Mouse (Mus musculus) olfactory bulb, adult 2 months (tissue): ENCODE results near the gene Gm10644. TPM values are rescaled to one million over a fixed set of nuclear protein-coding genes. Genes with fewer than 3 reads are reported as not detected.
"Not testable (repeated sequence)": the region's sequence is repeated elsewhere in the genome, so short reads cannot be mapped to it uniquely, and the experiment has no call there.

ENCODE experiments used
- H3K27ac ChIP-seq: fragments of 200-500 bp; 2 replicates; pipeline ENCODE4 v1.5.1; 2012; ENCODE audit warnings: low read depth, low read length; ENCODE audit not compliant: insufficient read depth
- H3K4me1 ChIP-seq: fragments of 200-500 bp; 2 replicates; pipeline ENCODE4 v1.6.1; 2012; ENCODE audit warnings: low read length; ENCODE audit not compliant: control insufficient read depth, insufficient read depth
- H3K4me3 ChIP-seq: fragments of 200-500 bp; 2 replicates; pipeline ENCODE4 v1.5.1; 2012; ENCODE audit warnings: mild to moderate bottlenecking, low read depth, low read length, moderate library complexity; ENCODE audit not compliant: insufficient read depth
- CTCF ChIP-seq: fragments of 200-500 bp; IDR thresholded peaks from 2 replicates; pipeline ENCODE4 v1.5.1; 2012; ENCODE audit warnings: low read depth, mild to moderate bottlenecking, low read length, moderate library complexity; ENCODE audit not compliant: insufficient read depth
- POLR2A ChIP-seq: fragments of 200-500 bp; IDR thresholded peaks from 2 replicates; pipeline ENCODE4 v1.6.1; 2012; ENCODE audit warnings: mild to moderate bottlenecking, low read depth, low read length, moderate library complexity; ENCODE audit not compliant: insufficient read depth
- WGBS: fragments of 180-500 bp; shearing (Covaris S2); methylation state at CpG from one replicate; pipeline ENCODE4 v1.1.7; 2018; 5-methylcytosine and 5-hydroxymethylcytosine counted together
- polyA plus RNA-seq: library from polyadenylated mRNA; stranded (reverse); fragments of >200 nt; gene quantifications from 2 replicates; pipeline ENCODE4 v1.2.4, GENCODE M21; 2012; ENCODE audit warnings: low replicate concordance; ENCODE audit not compliant: missing spikeins, insufficient read depth, insufficient read length

The Gm10644 gene
- polyA plus RNA-seq, 1 experiment: not detected

DNA sequence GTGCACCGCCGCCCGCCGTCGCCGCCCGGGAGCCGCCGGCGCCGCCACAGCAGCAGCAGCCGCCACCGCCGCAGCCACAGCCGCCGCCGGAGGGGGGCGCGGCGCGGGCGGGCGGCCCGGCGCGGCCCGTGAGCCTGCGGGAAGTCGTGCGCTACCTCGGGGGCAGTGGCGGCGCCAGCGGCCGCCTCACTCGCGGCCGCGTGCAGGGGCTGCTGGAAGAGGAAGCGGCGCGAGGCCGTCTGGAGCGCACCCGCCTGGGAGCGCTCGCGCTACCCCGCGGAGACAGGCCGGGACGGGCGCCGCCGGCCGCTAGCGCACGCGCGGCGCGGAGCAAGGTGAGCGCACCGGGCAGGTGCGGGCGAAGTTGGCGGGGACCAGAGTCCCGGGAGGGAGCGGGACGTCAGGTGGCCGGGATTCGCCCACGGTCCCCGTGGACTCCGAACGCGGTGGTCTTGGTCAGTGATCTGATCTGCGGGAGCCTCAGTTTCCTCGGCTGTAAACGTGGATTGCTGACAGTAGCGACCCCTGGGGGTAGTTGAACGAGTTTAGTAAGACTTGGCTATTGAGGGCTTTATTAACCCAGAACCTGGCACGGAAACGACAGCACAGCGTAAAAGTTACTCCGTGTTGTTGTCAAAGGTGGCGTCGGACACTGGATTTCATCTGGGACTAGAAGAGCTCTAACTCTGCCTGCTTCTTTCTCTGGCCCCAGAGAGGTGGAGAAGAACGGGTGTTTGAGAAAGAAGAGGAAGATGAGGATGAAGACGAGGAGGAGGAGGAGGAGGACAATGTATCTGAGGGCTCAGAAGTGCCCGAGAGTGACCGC lies 43.4 kb upstream of the Gm10644 start:
- no peak overlapping the region for H3K27ac ChIP-seq
- H3K4me1 ChIP-seq: peaks cover 20% of the 10 kb centered on the region
- H3K4me3 ChIP-seq: peak overlapping the region; percentile 69
- WGBS: 18% methylated on average over 92 of the region's 92 CpGs
- no peak for TF ChIP-seq POLR2A
- TF ChIP-seq CTCF: peak; percentile 54

DNA sequence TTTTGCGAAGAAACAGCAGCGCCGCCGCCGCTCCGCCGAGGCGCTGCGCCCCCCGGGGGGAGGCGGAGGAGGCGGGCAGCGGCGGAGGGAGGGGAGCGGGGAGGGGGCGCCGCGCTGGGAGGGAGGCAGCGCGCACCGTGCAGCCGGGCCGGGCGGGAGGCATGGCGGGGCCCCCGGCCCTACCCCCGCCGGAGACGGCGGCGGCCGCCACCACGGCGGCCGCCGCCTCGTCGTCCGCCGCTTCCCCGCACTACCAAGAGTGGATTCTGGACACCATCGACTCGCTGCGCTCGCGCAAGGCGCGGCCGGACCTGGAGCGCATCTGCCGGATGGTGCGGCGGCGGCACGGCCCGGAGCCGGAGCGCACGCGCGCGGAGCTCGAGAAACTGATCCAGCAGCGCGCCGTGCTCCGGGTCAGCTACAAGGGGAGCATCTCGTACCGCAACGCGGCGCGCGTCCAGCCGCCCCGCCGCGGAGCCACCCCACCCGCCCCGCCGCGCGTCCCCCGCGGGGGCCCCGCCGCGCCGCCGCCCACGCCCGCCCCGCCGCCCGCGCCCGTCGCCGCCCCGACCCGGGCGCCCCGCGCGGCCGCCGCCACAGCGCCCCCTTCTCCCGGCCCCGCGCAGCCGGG lies 42.6 kb upstream of the Gm10644 start, which contains the start of gene Samd1:
Samd1 (plus strand) TSS at position 162 of the 631 bp plus-strand sequence.
- peaks cover 12% of the 10 kb centered on the region for H3K4me1 ChIP-seq
- WGBS: 14% methylated on average over 103 of the region's 112 CpGs
- no peak; the same call in 1 of the 2 replicates for TF ChIP-seq POLR2A
- TF ChIP-seq CTCF: no peak
- peak within 1 kb of the TSS; percentile 77 for H3K4me3 ChIP-seq
- H3K27ac ChIP-seq: peak within 1 kb of the TSS; percentile 65

DNA sequence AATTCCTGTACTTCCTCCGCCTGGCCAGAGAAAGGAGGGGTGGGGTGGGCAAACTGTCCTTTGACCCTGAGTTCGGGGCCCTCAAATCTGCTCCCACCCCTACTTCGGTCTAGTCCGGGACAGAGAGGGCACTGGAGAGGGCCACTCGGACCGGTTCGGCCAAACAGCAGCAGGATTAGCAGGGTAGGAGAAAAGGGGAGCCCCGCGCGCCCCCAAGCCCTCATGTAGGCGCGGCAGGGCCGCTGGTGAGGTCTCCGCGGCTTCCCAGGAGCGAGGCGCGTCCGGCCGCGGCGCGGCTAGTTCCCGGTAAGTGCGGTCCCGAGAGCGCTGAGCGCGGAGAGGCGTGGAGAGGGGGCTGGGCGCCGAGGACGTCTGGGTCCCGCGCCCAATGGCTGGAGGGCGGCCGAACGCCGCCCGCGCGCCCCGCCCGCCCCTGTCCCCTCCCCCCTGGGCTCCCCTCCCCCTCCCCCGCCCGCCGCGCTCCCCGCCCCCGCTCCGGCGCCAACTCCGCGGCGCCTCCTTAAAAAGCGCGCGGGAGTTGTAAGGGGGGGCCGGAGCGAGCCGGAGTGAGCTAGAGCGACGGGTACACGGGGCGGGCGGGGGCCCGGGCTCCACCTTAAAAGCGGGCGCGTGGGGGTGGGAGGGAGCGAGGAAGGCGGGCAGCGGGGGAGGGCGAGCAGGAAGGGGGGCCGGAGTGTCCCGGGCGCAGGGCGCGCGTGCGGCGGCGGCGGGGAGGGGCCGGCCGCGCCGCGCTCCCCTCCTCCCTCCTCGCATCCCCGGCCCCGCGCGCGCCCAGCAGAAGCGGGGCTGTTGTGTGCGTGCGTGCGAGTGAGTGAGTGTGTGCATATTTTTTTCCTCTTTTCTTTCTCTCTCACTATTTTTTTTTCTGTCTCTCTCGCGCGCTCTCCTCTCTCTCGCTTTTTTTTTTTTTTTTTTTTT lies 41.8 kb upstream of the Gm10644 start:
- TF ChIP-seq POLR2A: peak; percentile 55
- TF ChIP-seq CTCF: no peak
- peak overlapping the region; percentile 77 for H3K4me3 ChIP-seq
- peak overlapping the region; percentile 42 for H3K27ac ChIP-seq
- peaks cover 12% of the 10 kb centered on the region for H3K4me1 ChIP-seq
- under 1% methylated on average over 58 of the region's 103 CpGs for WGBS

DNA sequence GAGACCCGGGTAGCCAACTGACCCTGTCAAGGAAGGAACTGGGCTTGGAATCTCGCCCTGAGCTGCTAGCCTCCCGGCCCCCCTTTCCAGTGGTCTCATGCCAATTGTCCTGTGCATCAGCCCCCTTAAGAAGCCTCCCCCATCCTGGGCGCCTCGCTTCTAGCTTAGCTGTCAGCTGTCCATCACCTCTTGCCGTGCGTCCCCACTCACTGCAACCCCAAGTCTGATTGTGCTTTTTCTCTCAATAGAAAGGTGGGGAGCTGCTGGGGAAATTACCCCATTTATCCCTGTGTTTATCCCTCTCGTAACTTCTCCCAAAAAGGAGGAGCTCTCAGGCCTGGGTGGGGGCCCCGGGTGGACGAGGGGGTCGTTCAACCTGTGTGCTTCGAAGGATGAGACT lies 41.0 kb upstream of the Gm10644 start:
- Histone ChIP-seq H3K27ac (no peak overlapping the region), H3K4me1 (peaks cover 12% of the 10 kb centered on the region), H3K4me3 (no peak overlapping the region)
- no peak for TF ChIP-seq POLR2A
- no peak for TF ChIP-seq CTCF
- WGBS: 27% methylated on average over 12 of the region's 12 CpGs

DNA sequence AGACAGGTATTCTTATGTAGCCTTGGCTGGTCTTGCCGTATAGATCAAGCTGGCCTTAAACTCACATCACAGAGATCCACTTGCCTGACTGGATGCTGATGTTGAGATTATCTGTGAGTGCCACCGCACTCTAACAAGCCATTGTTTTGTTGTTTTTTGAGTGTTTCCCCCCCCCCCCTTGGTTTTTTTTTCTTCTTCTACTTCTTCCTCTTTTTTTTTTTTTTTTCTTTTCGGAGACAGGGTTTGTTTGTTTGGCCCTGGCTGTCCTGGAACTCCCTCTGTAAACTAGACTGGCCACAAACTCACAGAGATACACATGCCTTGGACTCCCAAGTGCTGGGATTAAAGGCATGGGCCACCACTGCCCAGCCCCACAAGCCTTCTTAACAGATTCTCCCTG lies 39.0 kb upstream of the Gm10644 start:
- TF ChIP-seq CTCF (no peak), POLR2A (no peak)
- no peak overlapping the region for H3K27ac ChIP-seq
- H3K4me1 ChIP-seq: peaks cover 7% of the 10 kb centered on the region
- H3K4me3 ChIP-seq: no peak overlapping the region
- WGBS: 80% methylated on average over 3 of the region's 3 CpGs

DNA sequence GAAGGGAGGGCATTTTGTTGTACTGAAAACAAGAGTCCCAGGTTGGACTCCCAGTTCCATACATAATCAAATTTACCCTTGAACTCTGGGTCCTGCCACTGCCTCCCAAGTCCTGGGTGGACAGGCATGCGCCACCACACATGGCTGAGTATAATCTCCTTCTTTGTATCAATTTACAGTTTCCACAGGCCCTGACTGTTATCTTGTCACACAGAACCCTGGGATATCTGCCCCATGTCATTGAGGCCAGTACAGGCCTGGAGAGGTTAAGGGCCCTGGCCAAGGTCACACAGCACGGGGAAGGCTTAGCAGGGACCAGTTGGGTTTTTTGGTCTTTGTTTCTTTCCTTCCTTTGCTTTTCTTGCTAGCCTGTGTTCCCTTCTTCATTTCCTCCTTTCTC lies 37.5 kb upstream of the Gm10644 start:
- WGBS: 91% methylated on average over 2 of the region's 2 CpGs
- H3K4me3 ChIP-seq: no peak overlapping the region
- H3K4me1 ChIP-seq: no peaks in the 10 kb centered on the region
- TF ChIP-seq POLR2A: no peak
- TF ChIP-seq CTCF: no peak
- no peak overlapping the region for H3K27ac ChIP-seq

DNA sequence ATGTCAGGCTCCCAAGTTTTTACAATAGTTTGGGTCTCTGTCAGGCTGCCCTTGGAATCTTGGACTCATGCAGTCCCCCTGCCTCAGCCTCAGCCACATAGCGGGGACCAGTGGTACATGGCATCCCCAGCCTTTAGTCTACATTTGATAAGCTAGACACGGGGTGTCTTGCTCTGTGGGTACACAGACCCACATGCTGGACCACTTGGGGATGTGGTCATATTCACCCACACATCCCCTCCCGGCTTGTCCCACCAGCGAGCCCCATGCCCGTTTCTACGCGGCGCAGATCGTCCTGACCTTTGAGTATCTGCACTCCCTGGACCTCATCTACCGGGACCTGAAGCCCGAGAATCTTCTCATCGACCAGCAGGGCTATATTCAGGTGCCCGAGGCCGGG lies 35.2 kb upstream of the Gm10644 start:
- Histone ChIP-seq H3K4me1 (no peaks in the 10 kb centered on the region), H3K27ac (no peak overlapping the region), H3K4me3 (no peak overlapping the region)
- no peak for TF ChIP-seq CTCF
- no peak for TF ChIP-seq POLR2A
- 95% methylated on average over 14 of the region's 14 CpGs for WGBS

DNA sequence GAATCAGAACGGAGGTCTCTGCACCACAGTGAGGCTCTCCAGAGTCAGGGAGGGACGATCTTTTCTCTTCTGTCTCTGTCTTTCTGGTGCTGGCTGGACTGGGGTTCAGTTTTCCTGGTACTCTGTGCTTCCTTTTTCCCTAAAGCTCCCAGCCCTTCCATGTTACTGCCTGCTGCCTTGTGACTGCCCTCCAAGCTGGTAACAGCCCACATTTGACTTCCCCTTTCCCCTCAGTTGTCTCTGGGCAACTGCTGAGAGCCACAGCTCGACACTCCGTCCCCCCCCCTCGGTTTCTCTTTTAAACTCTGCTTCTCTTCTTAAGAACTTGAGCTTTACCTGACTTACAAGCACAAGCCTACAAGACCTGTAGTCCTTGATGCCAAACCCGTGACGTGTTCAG lies 34.2 kb upstream of the Gm10644 start:
- no peaks in the 10 kb centered on the region for H3K4me1 ChIP-seq
- 85% methylated on average over 7 of the region's 7 CpGs for WGBS
- no peak for TF ChIP-seq POLR2A
- no peak for TF ChIP-seq CTCF
- H3K4me3 ChIP-seq: no peak overlapping the region
- H3K27ac ChIP-seq: no peak overlapping the region

DNA sequence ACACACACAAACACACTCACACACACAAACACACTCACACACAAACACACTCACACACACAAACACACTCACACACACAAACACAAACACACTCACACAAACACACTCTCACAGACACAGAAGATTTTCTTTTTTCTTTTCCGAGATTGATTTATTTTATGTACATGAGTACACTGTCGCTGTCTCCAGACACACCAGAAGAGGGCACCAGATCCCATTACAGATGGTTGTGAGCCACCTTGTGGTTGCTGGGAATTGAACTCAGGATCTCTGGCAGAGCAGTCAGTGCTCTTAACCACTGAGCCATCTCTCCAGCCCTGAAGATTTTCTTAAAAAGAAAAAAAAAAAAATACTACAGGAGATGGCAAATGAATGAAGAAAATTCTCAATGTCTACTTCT lies 28.2 kb upstream of the Gm10644 start:
- 95% methylated on average over 2 of the region's 2 CpGs for WGBS
- H3K27ac ChIP-seq, H3K4me3 ChIP-seq, H3K4me1 ChIP-seq: not testable (repeated sequence)
